Mouse (Mus musculus) right cerebral cortex, postnatal 25 days (tissue): Measurements from ENCODE around the gene Hprt.
"Not testable (repeated sequence)": the region's sequence is repeated elsewhere in the genome, so short reads cannot be mapped to it uniquely, and the experiment has no call there.

Experiments used
- DNase-seq: peaks from one replicate; pipeline ENCODE4 v3.0.0; 2022

The Hprt gene

GRCm38 (mm10) chrX:52987905-52988783 lies at the start of gene Hprt:
TSS of gene Hprt (plus strand) at chrX:52988137.
- peak; percentile 86 for DNase-seq

GRCm38 (mm10) chrX:52945509-52945908 lies 42.4 kb upstream of the Hprt start:
- DNase-seq = no peak

GRCm38 (mm10) chrX:52949713-52950112 lies 38.2 kb upstream of the Hprt start:
- DNase-seq = no peak

- DNase-seq = no peak
Measured at GRCm38 (mm10) chrX:52956942-52957341, 31.0 kb upstream of the Hprt start.

GRCm38 (mm10) chrX:52961559-52962110 lies 26.3 kb upstream of the Hprt start:
- DNase-seq = no peak

- no peak for DNase-seq
Measured at GRCm38 (mm10) chrX:52965149-52965548, 22.8 kb upstream of the Hprt start.

- no peak for DNase-seq
Measured at GRCm38 (mm10) chrX:52971211-52972006, 16.5 kb upstream of the Hprt start.

- no peak for DNase-seq
Measured at GRCm38 (mm10) chrX:52972129-52972528, 15.8 kb upstream of the Hprt start.

GRCm38 (mm10) chrX:52972680-52973079 lies 15.3 kb upstream of the Hprt start:
- DNase-seq = no peak

- DNase-seq = no peak
Measured at GRCm38 (mm10) chrX:52978576-52978975, 9.4 kb upstream of the Hprt start.

- no peak for DNase-seq
Measured at GRCm38 (mm10) chrX:52981378-52981777, 6.6 kb upstream of the Hprt start.

- not testable (repeated sequence) for DNase-seq
Measured at GRCm38 (mm10) chrX:52994726-52995125, 6.8 kb downstream of the Hprt start.

GRCm38 (mm10) chrX:53004887-53005286 lies 16.9 kb downstream of the Hprt start:
- not testable (repeated sequence) for DNase-seq

- DNase-seq = no peak
Measured at GRCm38 (mm10) chrX:53006062-53006461, 18.1 kb downstream of the Hprt start.

- DNase-seq = no peak
Measured at GRCm38 (mm10) chrX:53015549-53015948, 27.6 kb downstream of the Hprt start.

GRCm38 (mm10) chrX:53023021-53023420 lies 35.1 kb downstream of the Hprt start:
- no peak for DNase-seq

GRCm38 (mm10) chrX:53024268-53024667 lies 36.3 kb downstream of the Hprt start:
- not testable (repeated sequence) for DNase-seq

- DNase-seq = no peak
Measured at GRCm38 (mm10) chrX:53025471-53026223, 37.7 kb downstream of the Hprt start.

- DNase-seq = no peak
Measured at GRCm38 (mm10) chrX:53029559-53029958, 41.6 kb downstream of the Hprt start.

- DNase-seq = no peak
Measured at GRCm38 (mm10) chrX:53038194-53038593, 50.3 kb downstream of the Hprt start.

GRCm38 (mm10) chrX:53039651-53040050 lies 51.7 kb downstream of the Hprt start:
- no peak for DNase-seq

GRCm38 (mm10) chrX:53040138-53040537 lies 52.2 kb downstream of the Hprt start:
- no peak for DNase-seq

- no peak for DNase-seq
Measured at GRCm38 (mm10) chrX:53041006-53041405, 53.1 kb downstream of the Hprt start.
